Mouse (Mus musculus) hindbrain, embryonic 12.5 days (tissue): ENCODE measurements around the gene Olfr1346. TPM values are rescaled to one million over a fixed set of nuclear protein-coding genes. Genes with fewer than 3 reads are reported as not detected.
"Not testable (repeated sequence)": the region's sequence is repeated elsewhere in the genome, so short reads cannot be mapped to it uniquely, and the experiment has no call there.

Experiments used
- ATAC-seq: fragments of 200-750 bp; cut with Nextera tagmentation; 2 replicates; pipeline ENCODE4 v1.8.0; 2017; ENCODE audit warnings: moderate TSS enrichment; ENCODE audit not compliant: low FRiP score
- H3K27ac ChIP-seq: fragments of 300-500 bp; sonication (generic); 2 replicates; pipeline ENCODE4 v1.5.1; 2016; ENCODE audit warnings: mild to moderate bottlenecking
- H3K27me3 ChIP-seq: fragments of 300-500 bp; sonication (generic); 2 replicates; pipeline ENCODE4 v1.6.1; 2016; ENCODE audit warnings: mild to moderate bottlenecking
- H3K36me3 ChIP-seq: fragments of 300-500 bp; sonication (generic); 2 replicates; pipeline ENCODE4 v1.6.1; 2016; ENCODE audit warnings: mild to moderate bottlenecking
- H3K4me1 ChIP-seq: fragments of 300-500 bp; sonication (generic); 2 replicates; pipeline ENCODE4 v1.6.1; 2016
- H3K4me2 ChIP-seq: fragments of 300-500 bp; sonication (generic); replicated peaks from 2 replicates; pipeline ENCODE4 v1.6.1; 2016; ENCODE audit warnings: mild to moderate bottlenecking
- H3K4me3 ChIP-seq: fragments of 300-500 bp; sonication (generic); 2 replicates; pipeline ENCODE4 v1.5.1; 2016; ENCODE audit warnings: mild to moderate bottlenecking
- H3K9ac ChIP-seq: fragments of 300-500 bp; sonication (generic); 2 replicates; pipeline ENCODE4 v1.6.1; 2016; ENCODE audit warnings: mild to moderate bottlenecking, moderate library complexity
- H3K9me3 ChIP-seq: fragments of 300-500 bp; sonication (generic); replicated peaks from 2 replicates; pipeline ENCODE4 v1.6.1; 2016; ENCODE audit warnings: mild to moderate bottlenecking
- whole genome bisulfite sequencing: fragments of 180-500 bp; shearing (Covaris S2); methylation state at CpG from one replicate; pipeline ENCODE4 v1.1.7; 2016; 5-methylcytosine and 5-hydroxymethylcytosine counted together
- polyA plus RNA-seq: library from polyadenylated mRNA; unstranded; fragments of >200 nt; fragmentation: Nextera tagmentation; extraction: Ambion mirVana; gene quantifications from 2 replicates; pipeline ENCODE4 v1.2.1, GENCODE M21; 2016

The Olfr1346 gene
- not detected in 2 replicates for polyA plus RNA-seq

GRCm38 (mm10) chr7:6466951-6467350 is at the start of gene Olfr1346:
Olfr1346 (plus strand) TSS chr7:6467101.
- Histone ChIP-seq H3K4me1 (no peaks in the 10 kb centered on the region), H3K27me3 (no peaks in the 10 kb centered on the region), H3K36me3 (no peaks in the 10 kb centered on the region), H3K27ac (no peak within 1 kb of the TSS), H3K4me2 (no peak within 1 kb of the TSS), H3K9ac (no peak within 1 kb of the TSS), H3K9me3 (no peaks in the 10 kb centered on the region), H3K4me3 (no peak within 1 kb of the TSS)
- ATAC-seq, result no peak

DNA sequence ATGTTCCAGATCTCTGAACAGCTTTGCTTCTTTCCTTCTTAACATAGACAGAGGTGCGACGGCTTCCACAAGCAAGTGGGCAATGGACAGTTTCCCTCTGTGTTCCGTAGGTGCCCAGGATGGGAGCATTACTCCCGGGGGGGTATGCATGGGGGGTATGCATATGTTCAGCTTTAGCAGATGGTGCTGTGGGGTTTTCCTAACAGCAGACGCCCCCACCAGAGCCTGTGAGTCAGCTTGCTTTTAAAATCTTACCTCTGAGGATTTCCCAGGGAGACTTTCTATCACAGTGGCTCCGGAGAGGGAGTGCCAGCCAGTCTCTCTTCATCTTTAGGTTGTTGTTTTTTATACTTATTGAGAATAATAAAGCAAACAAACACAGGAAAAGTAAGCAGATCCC is 47.0 kb upstream of the Olfr1346 start:
- no peaks in the 10 kb centered on the region for H3K36me3 ChIP-seq
- WGBS, result 83% methylated on average over 6 of the region's 6 CpGs

GRCm38 (mm10) chr7:6429381-6429780 is 37.5 kb upstream of the Olfr1346 start:
- no peak overlapping the region for H3K4me3 ChIP-seq
- no peaks in the 10 kb centered on the region for H3K27me3 ChIP-seq
- 0 out of 2 replicates have a peak, but pooled peaks cover 3% of the 10 kb centered on the region for H3K4me1 ChIP-seq
- ATAC-seq, result no peak
- no peak overlapping the region for H3K27ac ChIP-seq
- H3K9me3 ChIP-seq, result peaks cover 5% of the 10 kb centered on the region; the same call in 1 of the 2 replicates
- H3K4me2 ChIP-seq, result no peak overlapping the region
- H3K36me3 ChIP-seq, result no peaks in the 10 kb centered on the region
- no peak overlapping the region for H3K9ac ChIP-seq
- 91% methylated on average over 3 of the region's 3 CpGs for WGBS

More for the DNA sequence above, 47.0 kb upstream of the Olfr1346 start:
- H3K9ac ChIP-seq, result no peak overlapping the region
- H3K27ac ChIP-seq, result no peak overlapping the region
- no peaks in the 10 kb centered on the region for H3K9me3 ChIP-seq
- H3K4me3 ChIP-seq, result no peak overlapping the region
- ATAC-seq, result no peak
- no peak overlapping the region for H3K4me2 ChIP-seq
- H3K4me1 ChIP-seq, result peaks cover 2% of the 10 kb centered on the region; the same call in 1 of the 2 replicates
- H3K27me3 ChIP-seq, result no peaks in the 10 kb centered on the region

- H3K4me2 ChIP-seq, result no peak overlapping the region
- H3K9me3 ChIP-seq, result peaks cover 5% of the 10 kb centered on the region; the same call in 1 of the 2 replicates
- no peaks in the 10 kb centered on the region for H3K27me3 ChIP-seq
- no peak overlapping the region for H3K27ac ChIP-seq
- H3K4me3 ChIP-seq, result no peak overlapping the region
- ATAC-seq, result no peak
- peaks cover 8% of the 10 kb centered on the region; the same call in 1 of the 2 replicates for H3K4me1 ChIP-seq
- no peak overlapping the region for H3K9ac ChIP-seq
- 40% methylated on average over 2 of the region's 2 CpGs for WGBS
- H3K36me3 ChIP-seq, result no peaks in the 10 kb centered on the region
These were observed 36.6 kb upstream of the Olfr1346 start for GRCm38 (mm10) chr7:6430342-6430741.

DNA sequence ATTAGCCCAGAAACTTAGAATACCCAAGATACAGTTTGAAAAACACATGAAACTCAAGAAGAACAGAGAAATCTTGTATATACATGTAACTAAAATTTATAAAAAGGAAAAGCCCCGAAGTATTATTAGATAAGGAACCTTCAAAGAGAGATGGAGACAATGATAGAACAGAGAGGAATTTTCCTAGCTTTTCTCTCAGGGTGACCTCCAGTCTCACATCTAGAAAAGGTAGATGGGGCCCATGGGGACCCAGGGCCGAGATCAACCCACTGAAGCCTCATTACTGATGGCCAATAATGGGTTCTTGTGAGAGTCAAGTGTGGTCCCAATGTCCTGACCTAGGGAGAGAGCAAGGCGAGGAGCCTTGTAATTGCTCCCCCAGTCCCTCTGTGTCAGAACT is 28.5 kb upstream of the Olfr1346 start, which contains the start of gene Olfr1344:
Gene Olfr1344 (plus strand): TSS at position 301 of the 400 bp plus-strand sequence.
- ATAC-seq, result no peak
- Histone ChIP-seq H3K27ac (no peak within 1 kb of the TSS), H3K9me3 (peaks cover 8% of the 10 kb centered on the region; the same call in 1 of the 2 replicates), H3K4me3 (no peak within 1 kb of the TSS), H3K36me3 (no peaks in the 10 kb centered on the region), H3K9ac (no peak within 1 kb of the TSS), H3K27me3 (no peaks in the 10 kb centered on the region), H3K4me1 (peaks cover 14% of the 10 kb centered on the region), H3K4me2 (no peak within 1 kb of the TSS)
- WGBS, result 79% methylated on average over 3 of the region's 3 CpGs

GRCm38 (mm10) chr7:6441173-6441572 is 25.7 kb upstream of the Olfr1346 start:
- Histone ChIP-seq H3K9me3 (peaks cover 8% of the 10 kb centered on the region; the same call in 1 of the 2 replicates), H3K4me3 (no peak overlapping the region), H3K27me3 (no peaks in the 10 kb centered on the region), H3K4me2 (no peak overlapping the region), H3K36me3 (no peaks in the 10 kb centered on the region), H3K4me1 (no peaks in the 10 kb centered on the region), H3K9ac (no peak overlapping the region), H3K27ac (no peak overlapping the region)
- 64% methylated on average over 2 of the region's 2 CpGs for WGBS
- ATAC-seq, result no peak

DNA sequence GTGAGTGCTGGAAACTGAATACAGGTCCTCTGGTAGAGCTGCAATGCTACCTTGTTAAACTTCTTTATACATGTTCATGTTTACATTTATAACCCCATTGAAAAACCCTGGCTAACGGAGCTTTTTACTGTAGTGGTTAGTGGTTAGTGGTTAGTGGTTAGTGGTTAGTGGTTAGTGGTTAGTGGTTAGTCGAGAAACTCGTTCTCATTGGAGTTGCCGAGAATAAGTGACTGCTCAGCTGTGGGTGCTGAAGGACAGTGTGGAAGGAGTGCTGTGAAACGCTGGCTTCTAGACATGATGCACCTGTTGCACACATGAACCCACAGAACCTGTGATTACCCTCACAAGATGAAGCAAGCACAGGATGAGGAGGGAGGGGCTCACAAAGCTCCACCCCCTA is 19.1 kb upstream of the Olfr1346 start:
- WGBS, result 92% methylated on average over 5 of the region's 5 CpGs
- Histone ChIP-seq H3K4me3 (no peak overlapping the region), H3K36me3 (no peaks in the 10 kb centered on the region), H3K27me3 (no peaks in the 10 kb centered on the region), H3K4me2 (no peak overlapping the region), H3K9ac (no peak overlapping the region), H3K4me1 (no peaks in the 10 kb centered on the region), H3K9me3 (no peaks in the 10 kb centered on the region), H3K27ac (no peak overlapping the region)
- ATAC-seq, result no peak

GRCm38 (mm10) chr7:6455868-6456267 is 11.0 kb upstream of the Olfr1346 start, which contains the start of gene Olfr1336:
Olfr1336 (plus strand) TSS chr7:6456168.
- H3K4me2 ChIP-seq, result no peak within 1 kb of the TSS
- H3K27ac ChIP-seq, result no peak within 1 kb of the TSS
- no peak for ATAC-seq

GRCm38 (mm10) chr7:6456399-6456798 is 10.5 kb upstream of the Olfr1346 start:
- H3K9ac ChIP-seq, result no peak overlapping the region
- H3K27me3 ChIP-seq, result no peaks in the 10 kb centered on the region
- H3K4me3 ChIP-seq, result no peak overlapping the region
- no peak for ATAC-seq
- 40% methylated on average over 3 of the region's 3 CpGs for WGBS
- no peak overlapping the region for H3K27ac ChIP-seq
- no peaks in the 10 kb centered on the region for H3K36me3 ChIP-seq
- no peaks in the 10 kb centered on the region for H3K4me1 ChIP-seq
- peaks cover 5% of the 10 kb centered on the region; the same call in 1 of the 2 replicates for H3K9me3 ChIP-seq
- H3K4me2 ChIP-seq, result no peak overlapping the region

More at GRCm38 (mm10) chr7:6455868-6456267, 11.0 kb upstream of the Olfr1346 start, which contains the start of gene Olfr1336:
- H3K27me3 ChIP-seq, result no peaks in the 10 kb centered on the region
- H3K4me1 ChIP-seq, result no peaks in the 10 kb centered on the region
- H3K9me3 ChIP-seq, result peaks cover 2% of the 10 kb centered on the region; the same call in 1 of the 2 replicates
- H3K4me3 ChIP-seq, result no peak within 1 kb of the TSS
- no peak within 1 kb of the TSS for H3K9ac ChIP-seq
- no peaks in the 10 kb centered on the region for H3K36me3 ChIP-seq

DNA sequence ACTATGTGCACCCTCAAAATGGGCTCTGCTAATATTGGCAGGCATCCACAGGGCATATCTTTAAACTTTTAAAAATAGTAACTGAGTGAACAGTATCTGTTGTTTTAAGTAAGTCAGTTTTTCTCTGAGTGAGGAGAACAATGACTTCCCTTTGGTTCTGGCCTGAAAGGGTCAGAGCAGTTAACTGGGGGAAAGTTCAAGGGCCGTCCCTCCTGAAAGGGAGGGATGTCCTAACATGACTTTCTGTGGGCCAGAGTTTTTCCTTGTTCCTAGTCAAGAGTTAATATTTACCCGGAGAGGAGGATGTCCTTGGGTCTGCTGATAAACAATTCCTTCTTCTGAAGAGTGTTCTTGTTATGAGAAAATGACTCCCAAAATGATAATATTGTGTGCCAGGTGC is 10.7 kb downstream of the Olfr1346 start:
- 84% methylated on average over 2 of the region's 2 CpGs for WGBS
- not testable (repeated sequence) for H3K36me3 ChIP-seq, H3K9ac ChIP-seq, H3K4me1 ChIP-seq, H3K9me3 ChIP-seq, H3K27ac ChIP-seq, ATAC-seq, H3K4me2 ChIP-seq, H3K4me3 ChIP-seq, H3K27me3 ChIP-seq

- H3K27ac ChIP-seq, result no peak within 1 kb of the TSS
- H3K4me2 ChIP-seq, result no peak within 1 kb of the TSS
- no peak within 1 kb of the TSS for H3K9ac ChIP-seq
- no peaks in the 10 kb centered on the region for H3K4me1 ChIP-seq
- H3K4me3 ChIP-seq, result no peak within 1 kb of the TSS
- H3K36me3 ChIP-seq, result no peaks in the 10 kb centered on the region
- H3K9me3 ChIP-seq, result peaks cover 5% of the 10 kb centered on the region; the same call in 1 of the 2 replicates
- WGBS, result 30% methylated on average over 2 of the region's 2 CpGs
- no peak for ATAC-seq
- no peaks in the 10 kb centered on the region for H3K27me3 ChIP-seq
These were observed 19.9 kb downstream of the Olfr1346 start, which contains the start of gene Olfr5 for GRCm38 (mm10) chr7:6486841-6487240. Olfr5 (minus strand) TSS chr7:6486941.

GRCm38 (mm10) chr7:6499655-6500054 is 32.8 kb downstream of the Olfr1346 start, which contains the start of gene Olfr1347:
Olfr1347 (minus strand) TSS chr7:6499755.
- no peaks in the 10 kb centered on the region for H3K9me3 ChIP-seq
- H3K27me3 ChIP-seq, result no peaks in the 10 kb centered on the region
- H3K4me2 ChIP-seq, result no peak within 1 kb of the TSS
- H3K4me3 ChIP-seq, result no peak within 1 kb of the TSS
- no peak within 1 kb of the TSS for H3K9ac ChIP-seq
- H3K36me3 ChIP-seq, result no peaks in the 10 kb centered on the region
- 68% methylated on average over 1 of the region's 1 CpGs for WGBS
- ATAC-seq, result no peak
- no peaks in the 10 kb centered on the region for H3K4me1 ChIP-seq
- no peak within 1 kb of the TSS for H3K27ac ChIP-seq

DNA sequence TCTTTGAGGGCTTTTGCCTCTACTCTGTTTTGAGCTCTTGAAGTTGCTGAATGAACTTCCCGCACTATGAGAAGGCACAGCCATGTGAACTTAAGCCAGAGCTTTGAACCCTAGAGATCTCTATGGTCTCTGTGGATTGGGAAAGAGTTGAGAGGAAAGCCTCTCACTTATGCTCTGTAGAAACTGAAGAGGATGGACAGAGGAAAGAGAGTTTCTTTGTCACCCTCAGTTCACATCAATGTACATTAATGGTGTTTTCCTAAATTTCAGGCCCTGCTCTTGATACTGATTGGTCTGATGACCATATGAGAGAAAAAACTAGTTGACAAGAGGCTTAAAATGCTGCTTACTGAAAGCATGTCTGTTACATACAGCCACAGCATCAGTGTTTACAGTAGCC is 41.7 kb downstream of the Olfr1346 start, which contains the start of gene Olfr1348:
Gene Olfr1348 (minus strand): TSS at position 101 of the 400 bp plus-strand sequence.
- 93% methylated on average over 1 of the region's 1 CpGs for WGBS
- no peak for ATAC-seq
- no peak within 1 kb of the TSS for H3K27ac ChIP-seq

More for the DNA sequence above, 41.7 kb downstream of the Olfr1346 start, which contains the start of gene Olfr1348:
- no peaks in the 10 kb centered on the region for H3K4me1 ChIP-seq
- no peak within 1 kb of the TSS for H3K4me3 ChIP-seq
- H3K9me3 ChIP-seq, result peaks cover 5% of the 10 kb centered on the region; the same call in 1 of the 2 replicates
- H3K36me3 ChIP-seq, result no peaks in the 10 kb centered on the region
- no peak within 1 kb of the TSS for H3K4me2 ChIP-seq
- no peaks in the 10 kb centered on the region for H3K27me3 ChIP-seq
- no peak within 1 kb of the TSS for H3K9ac ChIP-seq
